Mouse (Mus musculus) midbrain, embryonic 12.5 days (tissue): ENCODE measurements around the gene Dok3. TPM values are rescaled to one million over a fixed set of nuclear protein-coding genes. Genes with fewer than 3 reads are reported as not detected.

Source experiments
- ATAC-seq: fragments of 200-750 bp; cut with Nextera tagmentation; 2 replicates; pipeline ENCODE4 v1.8.0; 2017; ENCODE audit warnings: low read depth, moderate TSS enrichment, moderate library complexity; ENCODE audit not compliant: low FRiP score
- H3K27ac ChIP-seq: fragments of 300-500 bp; sonication (generic); replicated peaks from 2 replicates; pipeline ENCODE4 v1.5.1; 2016; ENCODE audit warnings: mild to moderate bottlenecking
- H3K27me3 ChIP-seq: fragments of 300-500 bp; sonication (generic); 2 replicates; pipeline ENCODE4 v1.6.1; 2016; ENCODE audit warnings: mild to moderate bottlenecking
- H3K36me3 ChIP-seq: fragments of 300-500 bp; sonication (generic); 2 replicates; pipeline ENCODE4 v1.6.1; 2016
- H3K4me1 ChIP-seq: fragments of 300-500 bp; sonication (generic); 2 replicates; pipeline ENCODE4 v1.6.1; 2016
- H3K4me2 ChIP-seq: fragments of 300-500 bp; sonication (generic); replicated peaks from 2 replicates; pipeline ENCODE4 v1.6.1; 2016; ENCODE audit warnings: mild to moderate bottlenecking, moderate library complexity
- H3K4me3 ChIP-seq: fragments of 300-500 bp; sonication (generic); 2 replicates; pipeline ENCODE4 v1.5.1; 2016; ENCODE audit warnings: mild to moderate bottlenecking
- H3K9ac ChIP-seq: fragments of 300-500 bp; sonication (generic); replicated peaks from 2 replicates; pipeline ENCODE4 v1.6.1; 2016; ENCODE audit warnings: mild to moderate bottlenecking, moderate library complexity
- H3K9me3 ChIP-seq: fragments of 300-500 bp; sonication (generic); 2 replicates; pipeline ENCODE4 v1.6.1; 2016; ENCODE audit warnings: mild to moderate bottlenecking
- WGBS: fragments of 180-500 bp; shearing (Covaris S2); methylation state at CpG from one replicate; pipeline ENCODE4 v1.1.7; 2016; 5-methylcytosine and 5-hydroxymethylcytosine counted together
- polyA plus RNA-seq: library from polyadenylated mRNA; unstranded; fragments of >200 nt; fragmentation: Nextera tagmentation; extraction: Ambion mirVana; gene quantifications from 2 replicates; pipeline ENCODE4 v1.2.1, GENCODE M21; 2016

Gene Dok3
- polyA plus RNA-seq, 1 experiment from 2014 or later, result 2.9 TPM

DNA sequence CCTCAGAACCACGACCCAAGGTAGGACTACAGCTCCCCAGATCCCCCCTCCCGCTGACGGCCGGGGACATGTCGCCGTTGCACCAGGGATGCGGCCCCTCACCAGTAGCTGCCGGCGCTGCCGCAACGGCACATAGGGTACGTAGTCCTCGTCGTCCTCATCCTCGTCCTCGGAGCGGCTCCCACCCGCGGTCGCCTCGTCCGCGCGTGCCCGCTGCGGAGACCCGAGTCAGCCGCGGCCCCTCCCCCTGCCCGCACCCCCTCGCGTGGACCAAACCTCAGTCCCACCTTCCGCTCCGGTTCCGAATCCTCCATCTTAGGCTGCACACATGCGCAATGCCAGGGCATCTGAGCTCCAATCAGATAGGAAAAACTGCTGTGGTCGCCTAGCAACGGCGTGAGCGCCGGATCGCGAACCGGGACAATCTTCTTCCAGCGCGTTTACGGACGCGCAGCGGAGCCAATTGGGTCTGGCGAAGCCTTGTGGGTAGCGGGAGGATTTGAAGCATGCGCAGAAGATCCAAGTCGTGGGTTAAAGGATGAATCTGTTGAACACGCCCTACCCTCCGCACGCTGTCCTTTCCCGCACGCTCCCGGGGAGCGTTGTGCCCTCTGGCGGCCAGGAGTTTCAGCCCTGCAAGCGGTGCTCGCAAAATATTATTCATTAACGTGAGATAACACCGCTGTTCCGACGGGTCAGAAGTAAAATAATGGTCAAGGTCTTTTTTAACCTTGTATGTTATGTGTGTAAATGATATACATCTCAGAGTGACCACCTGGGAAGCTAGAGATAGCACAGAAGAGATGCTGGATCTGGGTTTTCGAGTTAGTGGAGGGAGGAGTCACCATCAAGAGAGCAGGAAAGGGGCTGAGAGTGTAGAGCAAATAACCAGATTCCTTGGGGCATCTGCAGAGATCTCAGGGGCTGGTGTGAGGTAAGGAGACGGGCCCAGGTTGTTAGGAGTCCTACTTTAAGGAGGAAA, 7.4 kb upstream of the Dok3 start, which contains the start of gene Ddx41:
Gene Ddx41, minus strand, starts transcription at position 465 of the 982 bp plus-strand sequence.
- no peaks in the 10 kb centered on the region for H3K27me3 ChIP-seq
- peak within 1 kb of the TSS; percentile 100 for H3K4me2 ChIP-seq
- WGBS, result 1% methylated on average over 70 of the region's 70 CpGs
- peak; percentile 98 for ATAC-seq
- peak within 1 kb of the TSS; percentile 83 for H3K9ac ChIP-seq
- peak within 1 kb of the TSS; percentile 93 for H3K4me3 ChIP-seq
- peak within 1 kb of the TSS; percentile 75 for H3K27ac ChIP-seq
- peaks cover 15% of the 10 kb centered on the region for H3K4me1 ChIP-seq
- H3K9me3 ChIP-seq, result no peaks in the 10 kb centered on the region
- peaks cover 76% of the 10 kb centered on the region for H3K36me3 ChIP-seq

DNA sequence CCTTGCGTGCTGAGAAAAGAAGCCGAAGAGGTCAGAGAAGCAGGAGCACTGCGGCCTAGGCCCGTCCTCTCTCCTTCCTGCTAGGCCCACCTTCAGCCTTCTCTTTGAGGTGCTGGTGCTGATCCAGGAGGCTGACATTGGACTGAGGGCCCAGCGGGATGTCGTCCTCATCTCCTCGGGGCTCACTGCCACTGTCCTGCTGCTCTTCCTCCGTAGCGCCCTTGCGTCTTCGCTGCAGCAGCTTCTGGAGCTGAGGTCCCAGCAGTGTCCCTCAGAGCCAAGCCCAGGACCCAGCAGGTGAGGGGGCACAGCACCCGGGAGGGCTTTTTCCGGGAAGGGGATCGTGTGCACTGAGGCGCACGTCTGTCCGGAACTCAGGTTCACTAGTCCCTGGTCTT, 6.7 kb upstream of the Dok3 start:
- H3K27me3 ChIP-seq, result no peaks in the 10 kb centered on the region
- H3K9ac ChIP-seq, result peak overlapping the region; percentile 83
- peak overlapping the region; percentile 93 for H3K4me3 ChIP-seq
- peak overlapping the region; percentile 100 for H3K4me2 ChIP-seq
- peaks cover 15% of the 10 kb centered on the region for H3K4me1 ChIP-seq
- ATAC-seq, result no peak
- 19% methylated on average over 17 of the region's 17 CpGs for WGBS
- H3K9me3 ChIP-seq, result no peaks in the 10 kb centered on the region
- H3K27ac ChIP-seq, result peak overlapping the region; percentile 75
- H3K36me3 ChIP-seq, result peaks cover 76% of the 10 kb centered on the region

DNA sequence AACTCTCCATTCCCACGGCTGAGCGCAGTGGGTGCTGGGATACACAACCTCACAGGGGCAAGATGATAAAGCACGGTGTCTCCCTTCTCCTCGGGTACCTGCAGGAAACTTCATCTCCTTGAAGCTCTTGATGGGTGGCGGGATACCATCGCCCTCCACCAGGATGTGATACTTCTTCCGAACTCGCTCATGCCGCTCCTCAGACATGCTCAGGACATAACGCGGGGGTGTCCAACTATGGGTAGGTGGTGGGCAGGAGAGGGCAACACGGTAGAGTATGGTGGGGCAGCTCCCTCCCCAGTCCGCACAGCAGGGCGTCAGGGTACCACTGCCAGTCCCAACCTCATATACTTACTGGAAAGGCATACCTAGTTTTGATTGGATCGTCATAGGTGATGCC, 6.1 kb upstream of the Dok3 start:
- peak overlapping the region; percentile 100 for H3K4me2 ChIP-seq
- peaks cover 76% of the 10 kb centered on the region for H3K36me3 ChIP-seq
- WGBS, result 96% methylated on average over 15 of the region's 15 CpGs
- no peaks in the 10 kb centered on the region for H3K27me3 ChIP-seq
- no peaks in the 10 kb centered on the region for H3K9me3 ChIP-seq
- peaks cover 15% of the 10 kb centered on the region for H3K4me1 ChIP-seq
- H3K9ac ChIP-seq, result 0 out of 2 replicates have a peak overlapping the region, but pooled peaks have one; percentile 83
- no peak overlapping the region for H3K27ac ChIP-seq
- H3K4me3 ChIP-seq, result peak overlapping the region; percentile 93
- no peak for ATAC-seq

DNA sequence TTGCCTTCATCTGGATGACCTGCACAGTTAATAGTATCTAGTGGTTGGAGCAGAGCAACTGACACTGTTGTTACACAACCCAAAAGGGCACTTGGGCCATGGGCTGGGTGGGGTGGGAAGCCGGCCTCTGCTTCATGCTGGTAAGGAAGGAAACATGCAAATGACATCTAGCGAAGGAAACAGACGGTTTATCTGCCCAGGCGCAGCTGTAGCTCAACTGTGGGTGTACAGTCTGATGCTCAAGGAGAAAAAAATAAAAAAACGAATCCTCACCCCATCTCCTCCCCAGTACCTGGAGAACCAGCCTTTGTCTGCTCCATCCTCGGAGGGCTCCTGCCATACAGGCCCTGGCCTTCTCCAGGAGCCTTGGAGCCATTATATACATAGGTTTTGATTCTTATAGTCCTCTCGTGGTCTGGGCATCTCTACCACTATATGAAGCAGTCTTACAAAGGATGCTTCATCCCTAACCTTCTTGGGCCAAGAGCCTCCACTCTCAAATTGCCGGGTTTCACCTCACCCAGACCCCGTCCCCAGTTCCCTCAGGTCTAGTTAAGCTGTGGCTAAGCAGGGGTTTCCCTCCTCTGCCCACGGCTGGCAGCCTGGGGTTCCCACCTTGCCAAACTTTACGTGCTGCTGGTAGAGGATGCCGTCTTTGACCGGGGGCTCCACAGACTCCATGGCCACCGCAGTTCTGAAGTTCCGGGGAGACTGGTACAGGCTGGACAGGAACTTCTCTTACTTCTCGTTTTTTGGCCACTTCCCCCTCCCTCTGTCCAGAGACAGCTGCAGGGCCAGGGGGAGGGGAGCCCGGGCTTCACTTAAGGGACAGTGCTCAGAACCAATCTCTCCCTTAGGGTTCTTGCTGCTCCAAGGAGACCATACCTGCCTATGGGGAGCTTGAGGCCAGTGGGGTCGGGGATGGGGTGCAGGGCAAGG, 993 bp downstream of the Dok3 start:
- Histone ChIP-seq H3K9ac (no peak overlapping the region), H3K27me3 (no peaks in the 10 kb centered on the region), H3K4me2 (no peak overlapping the region), H3K4me1 (no peaks in the 10 kb centered on the region), H3K9me3 (no peaks in the 10 kb centered on the region), H3K36me3 (peaks cover 44% of the 10 kb centered on the region), H3K27ac (no peak overlapping the region), H3K4me3 (no peak overlapping the region)
- ATAC-seq, result no peak
- WGBS, result 80% methylated on average over 18 of the region's 18 CpGs

DNA sequence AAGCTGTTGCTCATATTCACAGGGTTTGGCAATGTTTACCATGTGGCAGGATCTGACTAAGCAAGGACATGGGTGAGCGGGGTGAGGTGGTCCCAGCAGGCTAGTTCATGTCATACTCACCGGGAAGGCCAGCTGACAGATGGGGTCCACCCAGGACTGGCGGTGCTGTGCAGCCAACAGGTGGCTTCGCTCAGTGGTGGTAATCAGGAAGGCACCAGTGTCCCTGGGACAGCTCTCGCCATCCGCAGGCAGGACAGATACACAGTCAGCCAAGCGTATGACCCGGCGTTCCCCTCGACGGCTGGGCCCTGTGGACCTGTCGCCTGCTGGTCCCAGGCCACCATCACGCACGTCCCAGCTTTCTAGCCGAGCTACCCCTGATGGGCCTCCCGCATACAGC, 1.9 kb downstream of the Dok3 start:
- 87% methylated on average over 16 of the region's 16 CpGs for WGBS
- H3K4me2 ChIP-seq, result no peak overlapping the region
- H3K4me3 ChIP-seq, result no peak overlapping the region
- ATAC-seq, result no peak
- H3K9ac ChIP-seq, result no peak overlapping the region
- no peaks in the 10 kb centered on the region for H3K27me3 ChIP-seq
- H3K27ac ChIP-seq, result no peak overlapping the region
- peaks cover 36% of the 10 kb centered on the region for H3K36me3 ChIP-seq
- no peaks in the 10 kb centered on the region for H3K9me3 ChIP-seq
- H3K4me1 ChIP-seq, result no peaks in the 10 kb centered on the region

DNA sequence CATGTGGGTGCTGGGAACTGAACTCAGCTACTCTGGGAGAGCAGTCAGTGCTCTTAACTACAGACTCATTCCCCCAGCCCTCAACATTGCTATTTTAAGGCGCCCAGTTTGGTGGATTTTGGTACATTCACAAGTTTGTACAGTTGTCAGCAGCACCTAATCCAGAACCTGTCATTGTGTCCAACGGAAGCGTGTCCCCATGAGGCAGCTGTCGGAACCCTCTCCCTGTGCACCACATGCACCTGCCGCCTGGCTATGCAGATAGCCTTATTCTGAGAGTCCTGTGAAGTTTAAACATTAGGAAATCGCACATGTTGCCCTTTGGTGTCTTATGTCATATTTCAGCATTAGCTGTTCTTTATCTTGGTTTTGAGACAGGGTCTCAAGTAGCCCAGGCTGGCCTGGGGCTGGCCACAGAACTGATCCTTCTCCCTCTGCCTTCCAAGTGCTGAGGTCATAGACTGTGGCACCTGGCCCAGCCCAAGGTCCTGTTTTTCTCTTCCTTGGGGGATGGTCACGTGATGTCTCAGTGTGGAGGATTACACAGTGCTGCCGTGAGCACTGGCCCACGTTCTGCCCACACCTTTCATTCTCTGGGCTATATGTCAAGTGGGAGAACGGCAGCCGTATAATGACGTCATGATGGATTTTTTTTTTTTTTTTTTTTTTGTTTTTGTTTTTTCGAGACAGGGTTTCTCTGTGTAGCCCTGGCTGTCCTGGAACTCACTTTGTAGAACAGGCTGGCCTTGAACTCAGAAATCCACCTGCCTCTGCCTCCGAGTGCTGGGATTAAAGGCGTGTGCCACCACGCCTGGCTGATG, 3.2 kb downstream of the Dok3 start:
- H3K4me1 ChIP-seq, result no peaks in the 10 kb centered on the region
- H3K9me3 ChIP-seq, result no peaks in the 10 kb centered on the region
- no peaks in the 10 kb centered on the region for H3K27me3 ChIP-seq
- no peak overlapping the region for H3K27ac ChIP-seq
- H3K9ac ChIP-seq, result no peak overlapping the region
- no peak overlapping the region for H3K4me3 ChIP-seq
- peaks cover 24% of the 10 kb centered on the region for H3K36me3 ChIP-seq
- 83% methylated on average over 16 of the region's 16 CpGs for WGBS
- ATAC-seq, result no peak
- H3K4me2 ChIP-seq, result no peak overlapping the region

DNA sequence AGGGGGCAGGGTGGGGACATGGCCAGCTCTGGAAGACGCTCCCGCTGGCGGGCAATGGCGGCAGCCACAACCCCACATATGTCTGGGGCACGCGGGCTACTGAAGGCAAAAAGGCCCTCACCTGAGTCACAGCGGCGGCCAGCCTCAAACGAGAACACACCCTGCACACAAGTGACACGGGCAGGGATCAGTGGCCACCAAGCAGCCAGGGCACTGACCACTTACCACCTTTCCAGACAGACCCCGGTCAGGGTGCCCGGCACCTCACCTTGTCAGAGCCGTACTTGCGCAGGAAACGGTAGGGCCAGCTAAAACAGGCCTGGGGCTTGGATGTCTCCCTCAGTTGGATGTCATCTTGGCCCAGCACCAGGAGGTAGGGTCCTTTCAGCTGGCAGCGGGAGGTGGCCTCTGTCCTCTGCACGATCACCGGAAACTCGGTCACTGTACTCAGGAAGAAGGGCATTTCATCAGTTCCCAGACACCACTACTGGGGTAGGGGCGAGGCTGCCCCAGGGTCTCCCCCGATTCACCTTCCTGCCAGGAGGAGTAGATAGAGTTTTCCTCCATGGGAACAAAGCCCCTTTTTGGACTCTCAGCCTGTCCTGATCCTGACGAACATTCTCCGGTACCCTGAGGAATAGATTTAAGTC, 5.0 kb downstream of the Dok3 start:
- no peak overlapping the region for H3K27ac ChIP-seq
- H3K27me3 ChIP-seq, result no peaks in the 10 kb centered on the region
- H3K36me3 ChIP-seq, result peaks cover 5% of the 10 kb centered on the region
- no peaks in the 10 kb centered on the region for H3K9me3 ChIP-seq
- no peak overlapping the region for H3K4me2 ChIP-seq
- H3K4me3 ChIP-seq, result no peak overlapping the region
- no peak overlapping the region for H3K9ac ChIP-seq
- ATAC-seq, result no peak
- 93% methylated on average over 23 of the region's 23 CpGs for WGBS
- no peaks in the 10 kb centered on the region for H3K4me1 ChIP-seq

DNA sequence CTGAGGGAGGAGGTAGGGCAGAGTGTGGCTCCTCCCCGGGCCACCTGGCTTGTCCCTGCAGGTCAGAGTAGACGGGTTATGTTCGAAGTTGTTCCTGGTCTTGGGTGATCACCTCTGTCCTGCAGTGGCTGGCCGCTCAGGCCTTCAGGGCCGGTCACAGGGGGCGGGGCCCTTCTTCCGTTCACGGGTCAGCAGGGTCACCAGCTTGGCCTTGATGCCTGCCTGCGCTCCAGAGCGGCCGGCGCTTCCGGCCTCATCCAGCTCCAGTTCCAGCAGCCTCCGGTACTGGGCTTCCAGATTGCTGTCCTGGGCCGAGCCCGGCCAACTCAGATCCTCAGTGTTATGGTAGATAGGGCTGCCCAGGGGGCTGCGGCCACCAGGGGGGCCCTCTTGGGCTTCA, 5.8 kb downstream of the Dok3 start:
- ATAC-seq, result no peak
- no peaks in the 10 kb centered on the region for H3K4me1 ChIP-seq
- no peak overlapping the region for H3K4me2 ChIP-seq
- H3K27ac ChIP-seq, result no peak overlapping the region
- H3K36me3 ChIP-seq, result 0 out of 2 replicates have a peak, but pooled peaks cover 4% of the 10 kb centered on the region
- H3K9ac ChIP-seq, result no peak overlapping the region
- H3K27me3 ChIP-seq, result no peaks in the 10 kb centered on the region
- H3K4me3 ChIP-seq, result no peak overlapping the region
- no peaks in the 10 kb centered on the region for H3K9me3 ChIP-seq
- 63% methylated on average over 17 of the region's 17 CpGs for WGBS

DNA sequence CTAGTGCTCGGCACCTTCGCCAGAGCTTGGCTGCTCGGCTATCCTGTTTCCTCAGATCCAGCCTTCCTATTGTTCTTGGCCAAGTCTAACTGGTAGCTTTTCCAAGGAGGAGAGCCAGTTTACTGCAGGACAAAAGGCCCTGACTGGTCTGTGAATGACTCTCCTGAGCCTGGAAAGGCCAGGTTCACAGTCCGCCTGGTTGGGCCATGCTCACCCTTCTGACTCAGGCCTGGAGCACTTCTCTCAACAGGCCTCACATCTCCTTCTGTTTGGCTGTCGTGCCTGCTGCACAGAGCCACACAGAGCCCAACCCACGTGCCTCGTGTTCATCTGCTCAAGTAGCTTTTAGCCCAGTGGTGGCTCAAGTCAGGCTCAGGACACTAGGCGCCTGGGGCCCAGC, 6.4 kb downstream of the Dok3 start:
- 0 out of 2 replicates have a peak, but pooled peaks cover 4% of the 10 kb centered on the region for H3K36me3 ChIP-seq
- H3K4me2 ChIP-seq, result no peak overlapping the region
- WGBS, result 69% methylated on average over 8 of the region's 8 CpGs
- no peak overlapping the region for H3K4me3 ChIP-seq
- H3K27ac ChIP-seq, result no peak overlapping the region
- H3K9ac ChIP-seq, result no peak overlapping the region
- no peaks in the 10 kb centered on the region for H3K9me3 ChIP-seq
- no peak for ATAC-seq
- no peaks in the 10 kb centered on the region for H3K4me1 ChIP-seq
- no peaks in the 10 kb centered on the region for H3K27me3 ChIP-seq

DNA sequence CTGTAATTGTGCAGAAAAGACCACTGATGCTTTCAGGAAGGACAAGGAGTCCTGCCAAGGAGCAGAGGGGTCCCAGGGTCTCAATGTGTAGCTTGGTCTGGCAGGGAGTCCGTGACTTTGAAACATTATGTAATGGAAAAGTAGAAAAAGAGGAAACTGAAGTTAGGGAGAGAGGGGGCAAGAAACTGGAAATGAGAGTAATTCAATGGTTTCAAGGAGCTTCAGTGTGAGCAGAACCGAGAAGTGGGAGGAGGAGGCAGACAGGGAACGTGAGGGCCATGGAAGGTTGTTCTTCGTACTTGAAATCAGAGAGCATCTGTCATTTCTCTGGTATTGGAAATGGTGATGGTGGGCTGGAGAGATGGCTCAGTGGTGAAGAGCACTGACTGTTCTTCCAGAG, 9.5 kb downstream of the Dok3 start:
- H3K9ac ChIP-seq, result no peak overlapping the region
- no peak overlapping the region for H3K27ac ChIP-seq
- H3K27me3 ChIP-seq, result peaks cover 8% of the 10 kb centered on the region; the same call in 1 of the 2 replicates
- no peaks in the 10 kb centered on the region for H3K9me3 ChIP-seq
- H3K4me1 ChIP-seq, result no peaks in the 10 kb centered on the region
- no peaks in the 10 kb centered on the region for H3K36me3 ChIP-seq
- no peak overlapping the region for H3K4me3 ChIP-seq
- WGBS, result 80% methylated on average over 4 of the region's 4 CpGs
- no peak overlapping the region for H3K4me2 ChIP-seq
- no peak for ATAC-seq

DNA sequence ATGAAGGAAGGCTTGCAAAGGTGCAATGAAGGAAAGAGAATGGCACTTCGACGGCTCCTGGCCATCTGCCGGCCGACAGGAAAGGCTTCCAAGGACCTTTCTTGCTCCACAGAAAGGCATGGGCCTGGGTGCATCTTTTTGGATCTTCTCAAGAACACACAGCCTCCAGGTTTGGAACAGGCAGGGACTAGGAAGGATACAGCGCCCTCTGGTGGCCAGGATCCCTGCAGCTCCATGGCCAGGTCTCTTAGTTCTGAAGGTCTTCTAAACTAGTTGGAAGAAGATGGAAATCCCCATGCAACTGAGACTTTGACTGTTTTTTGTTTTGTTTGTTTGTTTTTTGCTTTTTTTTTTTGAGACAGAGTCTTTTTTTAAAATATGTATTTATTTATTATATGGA, 12.1 kb downstream of the Dok3 start:
- H3K27ac ChIP-seq, result no peak overlapping the region
- H3K4me1 ChIP-seq, result peaks cover 7% of the 10 kb centered on the region
- H3K36me3 ChIP-seq, result no peaks in the 10 kb centered on the region
- H3K9me3 ChIP-seq, result no peaks in the 10 kb centered on the region
- H3K27me3 ChIP-seq, result peaks cover 13% of the 10 kb centered on the region; the same call in 1 of the 2 replicates
- no peak overlapping the region for H3K9ac ChIP-seq
- ATAC-seq, result no peak
- H3K4me3 ChIP-seq, result no peak overlapping the region
- 4% methylated on average over 5 of the region's 5 CpGs for WGBS
- no peak overlapping the region for H3K4me2 ChIP-seq
